Comparison of ENCODE assay signal across 22 mouse cellular contexts in genomic region chr12:33273147-33273546, GRCm38 (mm10).
A peak's percentile ranks its signal among the peaks of the same experiment; 100 is the strongest.
DNase-seq lines count a peak whose midpoint lies in the region; ATAC-seq and TF ChIP-seq lines count a peak whose summit lies in the region.
"Had no signal": no experiment of that assay in that cellular context is flagged by ENCODE, and none has a peak within 500 bp of the region (broad histone marks: within the 10 kb centered on the region; RNA-seq: fewer than 3 reads in every experiment).

No protein-coding gene starts in this region.

- H3K36me3 ChIP-seq in hindbrain, embryonic 13.5 days = no peaks in the 10 kb centered on the region
- no peaks in the 10 kb centered on the region for H3K36me3 ChIP-seq in hindbrain, embryonic 16.5 days (ENCODE audit: control insufficient read depth, insufficient read depth, low read length)
- no peaks in the 10 kb centered on the region for H3K36me3 ChIP-seq in intestine, postnatal 0 days (ENCODE audit: control insufficient read depth, insufficient read depth)
- H3K36me3 ChIP-seq: embryonic facial prominence, embryonic 10.5 days; liver, embryonic 13.5 days; stomach, embryonic 15.5 days had no signal

- no peak for ATAC-seq in hindbrain, embryonic 13.5 days (ENCODE audit: low FRiP score)
- ATAC-seq in hindbrain, embryonic 16.5 days = no peak
- ATAC-seq in intestine, postnatal 0 days = no peak

- H3K9ac ChIP-seq in hindbrain, embryonic 13.5 days = no peak overlapping the region
- H3K9ac ChIP-seq in hindbrain, embryonic 16.5 days (ENCODE audit: low read depth, low read length) = no peak overlapping the region
- no peak overlapping the region for H3K9ac ChIP-seq in intestine, postnatal 0 days (ENCODE audit: low read depth, low read length)
- H3K9ac ChIP-seq: liver, embryonic 13.5 days; lung, embryonic 14.5 days; stomach, embryonic 15.5 days had no signal

- peaks cover 14% of the 10 kb centered on the region for H3K4me1 ChIP-seq in hindbrain, embryonic 13.5 days (replicated peaks)
- 0 out of 2 replicates have a peak, but pooled peaks cover 3% of the 10 kb centered on the region for H3K4me1 ChIP-seq in hindbrain, embryonic 16.5 days (ENCODE audit: control insufficient read depth, insufficient read depth, low read depth, low read length)
- no peaks in the 10 kb centered on the region for H3K4me1 ChIP-seq in intestine, postnatal 0 days (replicated peaks; ENCODE audit: control insufficient read depth, insufficient read depth, low read length)
- H3K4me1 ChIP-seq: embryonic facial prominence, embryonic 10.5 days; liver, embryonic 13.5 days; stomach, embryonic 15.5 days had no signal

- H3K4me3 ChIP-seq in hindbrain, embryonic 13.5 days = no peak overlapping the region
- no peak overlapping the region for H3K4me3 ChIP-seq in hindbrain, embryonic 16.5 days (ENCODE audit: low read length)
- no peak overlapping the region for H3K4me3 ChIP-seq in intestine, postnatal 0 days (ENCODE audit: low read depth, low read length)
- H3K4me3 ChIP-seq: embryonic facial prominence, embryonic 10.5 days; left cerebral cortex, adult 2 months; liver, embryonic 13.5 days; megakaryocyte, embryonic 14.5 days; stomach, embryonic 15.5 days had no signal

- H3K4me2 ChIP-seq in hindbrain, embryonic 13.5 days = no peak overlapping the region
- H3K4me2 ChIP-seq in hindbrain, embryonic 16.5 days (ENCODE audit: low read length) = no peak overlapping the region
- H3K4me2 ChIP-seq in intestine, postnatal 0 days (replicated peaks; ENCODE audit: low read depth) = no peak overlapping the region
- H3K4me2 ChIP-seq: liver, embryonic 13.5 days; lung, embryonic 14.5 days; stomach, embryonic 15.5 days had no signal

- H3K9me3 ChIP-seq in hindbrain, embryonic 13.5 days = no peaks in the 10 kb centered on the region
- no peaks in the 10 kb centered on the region for H3K9me3 ChIP-seq in hindbrain, embryonic 16.5 days (ENCODE audit: control insufficient read depth, low read length)
- H3K9me3 ChIP-seq in intestine, postnatal 0 days (ENCODE audit: control insufficient read depth) = no peaks in the 10 kb centered on the region
- H3K9me3 ChIP-seq: embryonic facial prominence, embryonic 10.5 days; liver, embryonic 13.5 days; stomach, embryonic 15.5 days had no signal

- H3K27me3 ChIP-seq in hindbrain, embryonic 13.5 days = no peaks in the 10 kb centered on the region
- no peaks in the 10 kb centered on the region for H3K27me3 ChIP-seq in hindbrain, embryonic 16.5 days (replicated peaks; ENCODE audit: control insufficient read depth, insufficient read depth, low read length)
- H3K27me3 ChIP-seq in intestine, postnatal 0 days (replicated peaks; ENCODE audit: control insufficient read depth, insufficient read depth, low read length) = no peaks in the 10 kb centered on the region
- H3K27me3 ChIP-seq: liver, embryonic 13.5 days; stomach, embryonic 15.5 days had no signal

- DNase-seq in thymus, postnatal 0 days (ENCODE audit: low spot score) = peak; percentile 12
- no peak for DNase-seq in thymus, postnatal 10 days (ENCODE audit: low spot score in 2 of 2)
- peak; percentile 87 for DNase-seq in ZHBTc4 (ENCODE audit: low read depth, low spot score)
- DNase-seq in cerebellum, postnatal 14 days = no peak
- DNase-seq: adrenal gland, postnatal 36 days; cerebellum, adult 11 months; cerebellum, adult 9-11 months; gastrocnemius, postnatal 36 days; heart, postnatal 36 days; kidney, adult 18-20 months; liver, embryonic 13.5 days; lung, embryonic 14.5 days; lung, postnatal 36 days; midbrain, embryonic 14.5 days had no signal

- WGBS in hindbrain, embryonic 13.5 days = 48% methylated on average over 4 of the region's 4 CpGs
- 58% methylated on average over 4 of the region's 4 CpGs for WGBS in hindbrain, embryonic 16.5 days
- 86% methylated on average over 4 of the region's 4 CpGs for WGBS in intestine, postnatal 0 days

- H3K27ac ChIP-seq in hindbrain, embryonic 13.5 days = peak overlapping the region; percentile 26; the same call in 1 of the 2 replicates
- no peak overlapping the region for H3K27ac ChIP-seq in hindbrain, embryonic 16.5 days (ENCODE audit: low read depth, low read length)
- no peak overlapping the region for H3K27ac ChIP-seq in intestine, postnatal 0 days (ENCODE audit: low read depth, low read length)
- H3K27ac ChIP-seq: embryonic facial prominence, embryonic 10.5 days; kidney, postnatal 0 days; left cerebral cortex, adult 2 months; liver, embryonic 13.5 days; stomach, embryonic 15.5 days had no signal

- TF ChIP-seq CTCF in intestine, postnatal 0 days (IDR thresholded peaks at IDR 0.05; ENCODE audit: low read depth) = no peak

Comparison
In these comparisons a context has a peak if more than half of its experiments do, and no peak if none do; other contexts are left out.
1. DNase-seq: peak in thymus, postnatal 0 days (single experiment) and ZHBTc4 (single experiment); none in thymus, postnatal 10 days (0 of 2) and cerebellum, postnatal 14 days (0 of 2).